Mouse (Mus musculus): Measurements from ENCODE around the gene Adgrb3.
"Not testable (repeated sequence)": the region's sequence is repeated elsewhere in the genome, so short reads cannot be mapped to it uniquely, and the experiment has no call there.

The Adgrb3 gene

GRCm38 (mm10) chr1:25017851-25018250, 811.7 kb downstream of the Adgrb3 start:
- DNase-seq (ENCODE audit: low read depth, low spot score), result not testable (repeated sequence)
